Mouse (Mus musculus) lung, postnatal 0 days (tissue): ENCODE results near the gene Atxn7l2. TPM values are rescaled to one million over a fixed set of nuclear protein-coding genes. Genes with fewer than 3 reads are reported as not detected.

Source experiments
- ATAC-seq: fragments of 200-750 bp; cut with Nextera tagmentation; 2 replicates; pipeline ENCODE4 v1.8.0; 2017; ENCODE audit warnings: moderate library complexity
- DNase-seq: peaks from one replicate; pipeline ENCODE4 v3.0.0-alpha.2; 2016; ENCODE audit warnings: low spot score
- H3K27ac ChIP-seq: fragments of 300-500 bp; sonication (generic); 2 replicates; pipeline ENCODE4 v1.5.1; 2014; ENCODE audit warnings: antibody characterized with exemption, mild to moderate bottlenecking, low read length, mixed read lengths
- H3K27me3 ChIP-seq: fragments of 300-500 bp; sonication (generic); replicated peaks from 2 replicates; pipeline ENCODE4 v1.6.1; 2014; ENCODE audit warnings: low read length, mixed read lengths; ENCODE audit not compliant: insufficient read depth
- H3K36me3 ChIP-seq: fragments of 300-500 bp; sonication (generic); 2 replicates; pipeline ENCODE4 v1.6.1; 2014; ENCODE audit warnings: low read length, mixed read lengths; ENCODE audit not compliant: insufficient read depth
- H3K4me1 ChIP-seq: fragments of 300-500 bp; sonication (generic); 2 replicates; pipeline ENCODE4 v1.6.1; 2014; ENCODE audit warnings: antibody characterized with exemption, low read depth, low read length, mixed read lengths; ENCODE audit not compliant: insufficient read depth
- H3K4me2 ChIP-seq: fragments of 300-500 bp; sonication (generic); replicated peaks from 2 replicates; pipeline ENCODE4 v1.6.1; 2014; ENCODE audit warnings: low read depth, mild to moderate bottlenecking, low read length, moderate library complexity, mixed read lengths
- H3K4me3 ChIP-seq: fragments of 300-500 bp; sonication (generic); 2 replicates; pipeline ENCODE4 v1.5.1; 2014; ENCODE audit warnings: low read depth, low read length
- H3K9ac ChIP-seq: fragments of 300-500 bp; sonication (generic); replicated peaks from 2 replicates; pipeline ENCODE4 v1.6.1; 2014; ENCODE audit warnings: low read depth, mild to moderate bottlenecking
- H3K9me3 ChIP-seq: fragments of 300-500 bp; sonication (generic); 2 replicates; pipeline ENCODE4 v1.6.1; 2016; ENCODE audit warnings: low read length, mixed read lengths
- CTCF ChIP-seq: IDR thresholded peaks from 2 replicates; pipeline ENCODE4 v1.5.1; 2016; ENCODE audit warnings: antibody characterized with exemption, mild to moderate bottlenecking
- EP300 ChIP-seq: IDR thresholded peaks from 2 replicates; pipeline ENCODE4 v1.6.1; 2016; ENCODE audit warnings: antibody characterized with exemption, mild to moderate bottlenecking, control low read depth
- WGBS: fragments of 180-500 bp; shearing (Covaris S2); extraction: QIAGEN DNeasy Blood & Tissue Kit; methylation state at CpG from one replicate; pipeline ENCODE4 v1.1.7; 2014; 5-methylcytosine and 5-hydroxymethylcytosine counted together
- polyA plus RNA-seq: library from polyadenylated mRNA; unstranded; fragments of >200 nt; fragmentation: Nextera tagmentation; extraction: Ambion mirVana; gene quantifications from 2 replicates; pipeline ENCODE4 v1.2.1, GENCODE M21; 2015

The Atxn7l2 gene
- polyA plus RNA-seq, 1 experiment from 2014 or later = 6.7 TPM

GRCm38 (mm10) chr3:108193686-108194085 is 17.0 kb downstream of the Atxn7l2 start:
- H3K4me2 ChIP-seq = no peak overlapping the region
- ATAC-seq (no peak), DNase-seq (no peak)
- H3K27me3 ChIP-seq = no peaks in the 10 kb centered on the region
- no peak overlapping the region for H3K4me3 ChIP-seq
- H3K27ac ChIP-seq = no peak overlapping the region
- H3K9ac ChIP-seq = no peak overlapping the region
- no peak for TF ChIP-seq EP300
- TF ChIP-seq CTCF = no peak
- H3K4me1 ChIP-seq = peaks cover 15% of the 10 kb centered on the region; the same call in 1 of the 2 replicates
- H3K9me3 ChIP-seq = no peaks in the 10 kb centered on the region
- no peaks in the 10 kb centered on the region for H3K36me3 ChIP-seq
- 63% methylated on average over 4 of the region's 4 CpGs for WGBS

DNA sequence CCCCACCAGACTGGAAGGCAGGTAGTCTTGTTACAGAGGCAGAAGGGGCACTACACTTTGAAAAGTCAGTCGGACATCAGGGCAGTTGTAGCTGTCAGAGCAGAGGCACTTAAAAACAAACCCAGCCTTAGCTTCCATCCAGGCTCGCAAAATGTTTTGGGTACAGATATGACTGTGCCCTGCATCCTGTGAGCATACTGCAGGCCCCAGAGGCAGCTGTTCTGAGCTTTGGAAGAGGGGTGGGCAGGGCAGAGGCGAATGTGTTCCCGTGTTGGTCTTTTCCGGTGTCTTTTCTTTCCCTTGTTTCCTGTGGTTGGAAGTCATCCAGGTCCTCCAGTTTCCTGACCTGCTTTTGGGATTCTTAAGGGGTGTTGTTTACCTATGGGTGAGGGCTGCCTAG is 20.8 kb downstream of the Atxn7l2 start:
- H3K9ac ChIP-seq = 0 out of 2 replicates have a peak overlapping the region, but pooled peaks have one; percentile 26
- DNase-seq (no peak), ATAC-seq (no peak)
- H3K4me2 ChIP-seq = peak overlapping the region; percentile 22; the same call in 1 of the 2 replicates
- no peaks in the 10 kb centered on the region; the same call in 1 of the 2 replicates for H3K36me3 ChIP-seq
- no peaks in the 10 kb centered on the region for H3K9me3 ChIP-seq
- 12% methylated on average over 5 of the region's 5 CpGs for WGBS
- no peak overlapping the region for H3K27ac ChIP-seq
- H3K4me1 ChIP-seq = peaks cover 17% of the 10 kb centered on the region; the same call in 1 of the 2 replicates
- no peak overlapping the region for H3K4me3 ChIP-seq
- TF ChIP-seq CTCF = no peak
- TF ChIP-seq EP300 = no peak
- no peaks in the 10 kb centered on the region for H3K27me3 ChIP-seq

GRCm38 (mm10) chr3:108188716-108189490 is 21.8 kb downstream of the Atxn7l2 start:
- DNase-seq (no peak), ATAC-seq (no peak)
- Histone ChIP-seq H3K4me1 (peaks cover 17% of the 10 kb centered on the region; the same call in 1 of the 2 replicates), H3K9me3 (no peaks in the 10 kb centered on the region), H3K9ac (no peak overlapping the region), H3K4me2 (no peak overlapping the region), H3K4me3 (no peak overlapping the region), H3K36me3 (no peaks in the 10 kb centered on the region; the same call in 1 of the 2 replicates), H3K27ac (no peak overlapping the region), H3K27me3 (no peaks in the 10 kb centered on the region)
- WGBS = 75% methylated on average over 9 of the region's 9 CpGs
- TF ChIP-seq CTCF = no peak
- no peak for TF ChIP-seq EP300

DNA sequence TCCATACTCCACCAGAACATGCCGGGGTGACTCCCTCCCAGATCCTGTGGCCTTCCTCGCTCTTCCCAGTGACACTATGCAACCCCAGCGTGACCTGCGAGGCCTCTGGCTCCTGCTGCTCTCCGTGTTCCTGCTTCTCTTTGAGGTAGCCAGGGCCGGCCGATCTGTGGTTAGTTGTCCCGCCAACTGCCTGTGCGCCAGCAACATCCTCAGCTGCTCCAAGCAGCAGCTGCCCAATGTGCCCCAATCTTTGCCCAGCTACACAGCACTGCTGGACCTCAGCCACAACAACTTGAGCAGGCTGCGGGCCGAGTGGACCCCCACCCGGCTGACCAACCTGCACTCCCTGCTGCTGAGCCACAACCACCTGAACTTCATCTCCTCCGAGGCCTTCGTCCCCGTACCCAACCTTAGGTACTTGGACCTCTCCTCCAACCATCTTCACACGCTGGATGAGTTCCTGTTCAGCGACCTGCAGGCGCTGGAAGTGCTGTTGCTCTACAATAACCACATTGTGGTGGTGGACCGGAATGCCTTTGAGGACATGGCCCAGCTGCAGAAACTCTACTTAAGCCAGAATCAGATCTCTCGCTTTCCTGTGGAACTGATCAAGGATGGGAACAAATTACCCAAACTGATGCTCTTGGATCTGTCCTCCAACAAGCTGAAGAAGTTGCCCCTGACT is 23.5 kb downstream of the Atxn7l2 start:
- no peaks in the 10 kb centered on the region for H3K9me3 ChIP-seq
- H3K27me3 ChIP-seq = no peaks in the 10 kb centered on the region
- no peak for ATAC-seq
- no peak overlapping the region for H3K9ac ChIP-seq
- H3K4me2 ChIP-seq = peak overlapping the region; percentile 98
- 59% methylated on average over 20 of the region's 20 CpGs for WGBS
- H3K4me1 ChIP-seq = peaks cover 17% of the 10 kb centered on the region; the same call in 1 of the 2 replicates
- H3K4me3 ChIP-seq = no peak overlapping the region
- no peak for DNase-seq
- H3K36me3 ChIP-seq = no peaks in the 10 kb centered on the region; the same call in 1 of the 2 replicates
- TF ChIP-seq CTCF (no peak), EP300 (no peak)
- H3K27ac ChIP-seq = no peak overlapping the region

GRCm38 (mm10) chr3:108186098-108187047 is 24.4 kb downstream of the Atxn7l2 start, which contains the start of gene Amigo1:
Gene Amigo1 (plus strand): TSS chr3:108186335.
- no peaks in the 10 kb centered on the region for H3K27me3 ChIP-seq
- H3K27ac ChIP-seq = no peak within 1 kb of the TSS; the same call in 1 of the 2 replicates
- WGBS = 3% methylated on average over 51 of the region's 100 CpGs
- H3K4me3 ChIP-seq = peak within 1 kb of the TSS; percentile 67
- no peaks in the 10 kb centered on the region; the same call in 1 of the 2 replicates for H3K36me3 ChIP-seq
- no peaks in the 10 kb centered on the region for H3K9me3 ChIP-seq
- H3K4me1 ChIP-seq = peaks cover 17% of the 10 kb centered on the region; the same call in 1 of the 2 replicates
- no peak for TF ChIP-seq EP300
- peak within 1 kb of the TSS; percentile 98 for H3K4me2 ChIP-seq
- ATAC-seq = peak; percentile 77
- peak; percentile 60 for DNase-seq
- H3K9ac ChIP-seq = peak within 1 kb of the TSS; percentile 43; the same call in 1 of the 2 replicates
